Mouse (Mus musculus) liver, adult 2 months (tissue): ENCODE measurements around the gene Apex2. TPM values are rescaled to one million over a fixed set of nuclear protein-coding genes. Genes with fewer than 3 reads are reported as not detected.

ENCODE experiments used
- DNase-seq: peaks from one replicate; pipeline ENCODE4 v3.0.0-alpha.2; 2011; ENCODE audit warnings: low read depth, low spot score; ENCODE audit errors: extremely low read depth
- H3K27ac ChIP-seq: fragments of 200-500 bp; replicated peaks from 2 replicates; pipeline ENCODE4 v1.5.1; 2012; ENCODE audit warnings: low read depth, mild to moderate bottlenecking, control low read depth, inconsistent platforms, low read length; ENCODE audit not compliant: insufficient read depth
- H3K27me3 ChIP-seq: fragments of 200-500 bp; 2 replicates; pipeline ENCODE4 v1.6.1; 2012; ENCODE audit warnings: mild to moderate bottlenecking, moderate library complexity, low read length, inconsistent platforms; ENCODE audit not compliant: control insufficient read depth, insufficient read depth
- H3K36me3 ChIP-seq: fragments of 200-500 bp; 2 replicates; pipeline ENCODE4 v1.6.1; 2012; ENCODE audit warnings: low read length, inconsistent platforms; ENCODE audit not compliant: control insufficient read depth, insufficient read depth
- H3K4me1 ChIP-seq: fragments of 200-500 bp; 2 replicates; pipeline ENCODE4 v1.6.1; 2011; ENCODE audit warnings: low read length; ENCODE audit not compliant: control insufficient read depth, insufficient read depth
- H3K4me3 ChIP-seq: fragments of 200-500 bp; 2 replicates; pipeline ENCODE4 v1.5.1; 2011; ENCODE audit warnings: low read depth, mild to moderate bottlenecking, control low read depth, low read length, moderate library complexity; ENCODE audit not compliant: insufficient read depth
- H3K79me2 ChIP-seq: fragments of 200-500 bp; 2 replicates; pipeline ENCODE4 v1.6.1; 2012; ENCODE audit warnings: inconsistent platforms, mild to moderate bottlenecking, low read length, moderate library complexity; ENCODE audit not compliant: control insufficient read depth, insufficient read depth
- H3K9ac ChIP-seq: fragments of 200-500 bp; 2 replicates; pipeline ENCODE4 v1.6.1; 2012; ENCODE audit warnings: low read depth, mild to moderate bottlenecking, control low read depth, inconsistent platforms, low read length
- CTCF ChIP-seq: fragments of 200-500 bp; IDR thresholded peaks from 2 replicates; pipeline ENCODE4 v1.5.1; 2011; ENCODE audit warnings: low read depth, low read length, control low read depth
- POLR2A ChIP-seq: fragments of 200-500 bp; IDR thresholded peaks from 2 replicates; pipeline ENCODE4 v1.6.1; 2011; ENCODE audit warnings: low read length, control low read depth; ENCODE audit not compliant: insufficient read depth; ENCODE audit errors: extremely low read depth
- WGBS: fragments of 180-500 bp; shearing (Covaris S2); methylation state at CpG from one replicate; pipeline ENCODE4 v1.1.7; 2018; 5-methylcytosine and 5-hydroxymethylcytosine counted together
- polyA plus RNA-seq: library from polyadenylated mRNA; depleted of rRNA; stranded (reverse); fragments of >200 nt; gene quantifications from 2 replicates; pipeline ENCODE4 v1.2.3, GENCODE M21; 2012; rRNA removed
- total RNA-seq: library from RNA; depleted of rRNA; stranded (reverse); fragments of >200 nt; gene quantifications from 2 replicates; pipeline ENCODE4 v1.2.3, GENCODE M21; 2014; rRNA removed

The Apex2 gene
- total and polyA plus RNA-seq, 2 experiments, result 5.7 to 9.3 TPM

GRCm38 (mm10) chrX:150477854-150478780 lies 111.6 kb downstream of the Apex2 start:
- H3K4me3 ChIP-seq, result peak overlapping the region; percentile 98
- DNase-seq, result peak; percentile 87
- TF ChIP-seq CTCF, result peak; percentile 74
- TF ChIP-seq POLR2A, result no peak
- 0% methylated on average over 34 of the region's 34 CpGs for WGBS
- H3K27ac ChIP-seq, result peak overlapping the region; percentile 100
- no peaks in the 10 kb centered on the region for H3K4me1 ChIP-seq
- no peaks in the 10 kb centered on the region for H3K79me2 ChIP-seq
- peak overlapping the region; percentile 92 for H3K9ac ChIP-seq
- H3K27me3 ChIP-seq, result no peaks in the 10 kb centered on the region
- no peaks in the 10 kb centered on the region for H3K36me3 ChIP-seq

- WGBS, result 95% methylated on average over 1 of the region's 1 CpGs
- no peaks in the 10 kb centered on the region for H3K79me2 ChIP-seq
- DNase-seq, result no peak
- TF ChIP-seq POLR2A, result no peak
- TF ChIP-seq CTCF, result no peak
- no peak overlapping the region for H3K4me3 ChIP-seq
- no peaks in the 10 kb centered on the region for H3K27me3 ChIP-seq
- no peak overlapping the region for H3K27ac ChIP-seq
- H3K4me1 ChIP-seq, result no peaks in the 10 kb centered on the region
- no peaks in the 10 kb centered on the region for H3K36me3 ChIP-seq
- no peak overlapping the region for H3K9ac ChIP-seq
These were observed 118.3 kb downstream of the Apex2 start for GRCm38 (mm10) chrX:150471416-150471815.

Other genes with a start within 250 kb of the Apex2 start
- 13.0 and 18.5 TPM in 2 replicates for gene Tmem29, start 130.7 kb downstream of the Apex2 start, total RNA-seq
- 3.0 and 3.4 TPM in 2 replicates for gene Tmem29, start 130.7 kb downstream of the Apex2 start, polyA plus RNA-seq
- 15.8 and 28.4 TPM in 2 replicates for gene Alas2, start 42.5 kb downstream of the Apex2 start, total RNA-seq
- 41.1 and 48.4 TPM in 2 replicates for gene Alas2, start 42.5 kb downstream of the Apex2 start, polyA plus RNA-seq
- gene Pfkfb1, start 1.6 kb downstream of the Apex2 start, total RNA-seq, result 23.8 and 31.6 TPM in 2 replicates
- gene Pfkfb1, start 1.6 kb downstream of the Apex2 start, polyA plus RNA-seq, result 21.2 and 23.5 TPM in 2 replicates
- under 0.01 and 0.20 TPM in 2 replicates for gene Tro, start 67.7 kb upstream of the Apex2 start, total RNA-seq
- 0.02 and 0.28 TPM in 2 replicates for gene Tro, start 67.7 kb upstream of the Apex2 start, polyA plus RNA-seq
- 8.3 and 8.4 TPM in 2 replicates for gene Maged2, start 224.5 kb upstream of the Apex2 start, total RNA-seq
- 4.0 and 4.8 TPM in 2 replicates for gene Maged2, start 224.5 kb upstream of the Apex2 start, polyA plus RNA-seq